Mouse (Mus musculus) naive thymus-derived CD4-positive, alpha-beta T cell, adult 2 months (primary cell): ENCODE measurements around the gene H2al1o.
"Not testable (repeated sequence)": the region's sequence is repeated elsewhere in the genome, so short reads cannot be mapped to it uniquely, and the experiment has no call there.

ENCODE experiments used
- DNase-seq: peaks from one replicate; pipeline ENCODE4 v3.0.0-alpha.2; 2011; ENCODE audit warnings: low read depth

H2al1o gene

DNA sequence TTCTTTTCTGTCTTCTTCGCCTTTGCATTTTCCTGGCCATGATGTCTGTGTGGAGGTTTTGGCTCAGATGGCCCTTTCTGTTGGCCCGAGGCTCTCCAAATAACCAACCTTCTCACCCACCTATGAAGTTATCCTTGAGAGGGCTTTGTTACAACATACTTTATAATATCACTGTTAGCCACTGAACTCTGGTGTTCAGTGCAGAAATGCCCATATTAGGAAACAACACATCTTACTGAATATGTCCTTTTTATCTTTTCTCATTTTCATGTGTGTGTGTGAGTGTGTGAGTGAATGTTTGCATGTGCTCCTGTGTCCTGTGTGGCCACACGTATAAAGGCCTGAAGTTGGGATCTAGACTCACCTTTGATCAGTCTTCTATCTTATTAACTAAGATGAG lies at the start of gene H2al1o:
Gene H2al1o (minus strand): TSS at position 101 of the 400 bp plus-strand sequence.
- not testable (repeated sequence) for DNase-seq

DNA sequence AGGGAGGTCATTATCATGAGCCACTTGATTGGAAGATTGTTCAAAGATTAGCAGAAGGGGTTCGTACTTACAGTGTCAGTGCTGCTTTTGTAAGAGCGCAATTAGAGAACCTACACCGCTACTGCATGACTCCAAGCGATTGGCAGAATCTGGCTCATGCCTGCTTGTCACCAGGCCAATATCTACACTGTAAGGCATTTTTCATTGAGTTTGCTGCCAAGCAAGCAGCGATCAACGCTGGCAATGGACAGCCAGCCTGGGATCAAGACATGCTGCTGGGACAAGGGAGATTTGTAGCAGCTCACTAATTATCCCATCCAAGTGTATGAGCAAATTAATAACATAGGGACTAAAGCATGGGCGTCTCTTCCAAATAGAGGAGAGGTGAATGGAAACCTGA lies 25.8 kb upstream of the H2al1o start:
- not testable (repeated sequence) for DNase-seq

DNA sequence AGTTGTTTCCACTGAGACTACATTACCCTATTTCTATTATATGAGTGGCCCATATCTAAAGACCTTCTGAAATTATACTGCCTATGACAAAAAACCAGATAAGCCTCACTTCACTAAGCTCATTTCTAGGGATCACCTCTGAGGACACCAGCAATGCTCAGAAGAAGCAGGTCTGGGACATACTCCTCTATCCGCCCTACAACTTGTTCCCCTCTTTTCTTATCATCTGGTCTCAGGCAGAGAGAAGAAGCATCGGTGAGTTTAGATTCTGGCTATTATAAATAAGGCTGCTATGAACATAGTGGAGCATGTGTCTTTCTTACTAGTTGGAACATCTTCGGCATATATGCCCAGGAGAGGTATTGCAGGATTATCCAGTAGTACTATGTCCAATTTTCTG lies 35.3 kb downstream of the H2al1o start:
- no peak for DNase-seq
